In the genomic region with DNA sequence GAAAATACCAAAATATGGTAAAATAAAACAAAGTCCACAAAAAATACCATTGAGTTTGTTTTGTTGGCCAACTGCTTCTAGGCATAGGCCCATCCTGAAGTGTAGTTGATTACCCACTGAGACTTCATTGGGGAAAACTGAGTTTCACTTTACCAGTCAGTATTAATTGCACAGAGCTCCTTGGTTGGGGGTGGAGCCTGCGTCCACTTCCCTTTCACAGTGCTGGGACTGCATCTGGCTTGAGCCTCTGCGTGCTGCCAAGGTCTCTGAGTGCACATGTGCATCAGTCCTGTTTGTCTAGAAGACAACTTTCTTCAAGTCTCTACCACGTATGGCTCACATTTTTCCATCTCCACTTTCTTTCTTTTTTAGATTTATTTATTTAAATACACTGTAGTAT, we compare ENCODE assay signal across 20 mouse cellular contexts. TPM values are rescaled to one million over a fixed set of nuclear protein-coding genes. Genes with fewer than 3 reads are reported as not detected.
DNase-seq lines count a peak whose midpoint lies in the region; ATAC-seq and TF ChIP-seq lines count a peak whose summit lies in the region.
"Had no signal": no experiment of that assay in that cellular context is flagged by ENCODE, and none has a peak within 500 bp of the region (broad histone marks: within the 10 kb centered on the region; RNA-seq: fewer than 3 reads in every experiment).

No protein-coding gene starts in this region.

- 63% methylated on average over 3 of the region's 3 CpGs for WGBS in liver, postnatal 0 days (ENCODE audit: insufficient replicate concordance)

- H3K27me3 ChIP-seq in liver, postnatal 0 days (ENCODE audit: insufficient read depth, low read length): no peaks in the 10 kb centered on the region
- H3K27me3 ChIP-seq: forebrain, embryonic 15.5 days; hindbrain, embryonic 12.5 days; intestine, embryonic 15.5 days; neural tube, embryonic 13.5 days had no signal

- TF ChIP-seq EP300 in liver, postnatal 0 days (IDR thresholded peaks at IDR 0.05; ENCODE audit: low read depth): no peak

- no peak overlapping the region for H3K4me2 ChIP-seq in liver, postnatal 0 days (ENCODE audit: low read depth, low read length)
- H3K4me2 ChIP-seq: forebrain, embryonic 15.5 days; hindbrain, embryonic 12.5 days; intestine, embryonic 15.5 days; neural tube, embryonic 13.5 days had no signal

- peak; percentile 36 for DNase-seq in liver, postnatal 0 days
- DNase-seq in liver: no peak
- peak; percentile 56 for DNase-seq in A20 (ENCODE audit: low read depth, low spot score)
- peak; percentile 7 for DNase-seq in NIH3T3 (ENCODE audit: low read depth)
- no peak for DNase-seq in thymus, postnatal 4 days
- DNase-seq in right cerebral cortex, postnatal 36 days (ENCODE audit: low spot score in 2 of 2): no peak
- DNase-seq: adrenal gland, postnatal 10 days; cerebellum, adult 18-20 months; gastrocnemius, postnatal 10 days; right cerebral cortex, postnatal 14 days had no signal

- no peak for TF ChIP-seq CTCF in liver, postnatal 0 days (IDR thresholded peaks at IDR 0.05; ENCODE audit: low read depth)

- no peak overlapping the region for H3K4me3 ChIP-seq in liver, postnatal 0 days (ENCODE audit: low read depth, low read length)
- H3K4me3 ChIP-seq: erythroblast, embryonic 14.5 days; forebrain, embryonic 15.5 days; hindbrain, embryonic 12.5 days; intestine, embryonic 15.5 days; layer of hippocampus, adult 2 months; left cerebral cortex, adult 2 months; neural tube, embryonic 13.5 days had no signal

- ATAC-seq in liver, postnatal 0 days: no peak
- ATAC-seq in monocyte, adult 5-6 weeks (replicated peaks; ENCODE audit: insufficient number of reproducible peaks, low FRiP score, low TSS enrichment, poor library complexity, severe bottlenecking): peak; percentile 69
- ATAC-seq: CD4-positive, CD25-positive, alpha-beta regulatory T cell, adult 4 months; forebrain, embryonic 15.5 days; intestine, embryonic 15.5 days had no signal

- no peak overlapping the region for H3K27ac ChIP-seq in liver, postnatal 0 days (ENCODE audit: low read depth)
- H3K27ac ChIP-seq: forebrain, embryonic 15.5 days; hindbrain, embryonic 12.5 days; intestine, embryonic 15.5 days; kidney, postnatal 0 days; layer of hippocampus, adult 2 months; left cerebral cortex, adult 2 months; neural tube, embryonic 13.5 days had no signal

- peaks cover 23% of the 10 kb centered on the region for H3K4me1 ChIP-seq in liver, postnatal 0 days (ENCODE audit: insufficient read depth)

- no peaks in the 10 kb centered on the region for H3K9me3 ChIP-seq in liver, postnatal 0 days (ENCODE audit: low read length)
- H3K9me3 ChIP-seq: forebrain, embryonic 15.5 days; hindbrain, embryonic 12.5 days; intestine, embryonic 15.5 days; neural tube, embryonic 13.5 days had no signal

- H3K36me3 ChIP-seq in liver, postnatal 0 days (replicated peaks; ENCODE audit: insufficient read depth, low read length): no peaks in the 10 kb centered on the region; the same call in 1 of the 2 replicates
- H3K36me3 ChIP-seq: intestine, embryonic 15.5 days had no signal

- no peak overlapping the region for H3K9ac ChIP-seq in liver, postnatal 0 days (replicated peaks)
- H3K9ac ChIP-seq: forebrain, embryonic 15.5 days; hindbrain, embryonic 12.5 days; intestine, embryonic 15.5 days; neural tube, embryonic 13.5 days had no signal

RNA-seq across cellular contexts. Expression of a gene that starts 4.9 kb away (rescaled TPM):
- 7.2 and 8.3 TPM in 2 replicates for polyA plus RNA-seq in liver, postnatal 0 days (2015; fragmentation: Nextera tagmentation; extraction: Ambion mirVana)
- total RNA-seq in monocyte, adult 5-6 weeks (2017): 122 to 194 TPM (median 132 TPM) in 3 replicates

Comparison
In these comparisons a context has a peak if more than half of its experiments do, and no peak if none do; other contexts are left out.
1. DNase-seq: peak in liver, postnatal 0 days (single experiment), A20 (single experiment) and NIH3T3 (single experiment); none in liver (single experiment), thymus, postnatal 4 days (single experiment) and right cerebral cortex, postnatal 36 days (0 of 2).